Mouse (Mus musculus): ENCODE results near the gene Cmc4. TPM values are rescaled to one million over a fixed set of nuclear protein-coding genes. Genes with fewer than 3 reads are reported as not detected.

Cmc4 gene
- 24.2 and 26.9 TPM in 2 replicates for polyA plus RNA-seq (2015; fragmentation: Nextera tagmentation; extraction: Ambion mirVana)

GRCm38 (mm10) chrX:75415936-75416785 lies at the start of gene Cmc4, which contains the start of the genes Mtcp1 and Brcc3:
TSS of gene Cmc4 (minus strand) at chrX:75416584.
TSS of gene Mtcp1 (minus strand) at chrX:75416588.
TSS of gene Brcc3 (plus strand) at chrX:75416628.
- no peaks in the 10 kb centered on the region; the same call in 1 of the 2 replicates for H3K36me3 ChIP-seq (ENCODE audit: control insufficient read depth, insufficient read depth)
- peak within 1 kb of the TSS; percentile 51 for H3K4me2 ChIP-seq (ENCODE audit: low read length)
- H3K9ac ChIP-seq (replicated peaks; ENCODE audit: low read depth, low read length) = peak within 1 kb of the TSS; percentile 67
- H3K4me1 ChIP-seq (replicated peaks; ENCODE audit: control insufficient read depth, insufficient read depth, low read length) = no peaks in the 10 kb centered on the region
- no peaks in the 10 kb centered on the region for H3K27me3 ChIP-seq (replicated peaks; ENCODE audit: control insufficient read depth, insufficient read depth, low read length)
- H3K4me3 ChIP-seq (replicated peaks; ENCODE audit: low read length) = peak within 1 kb of the TSS; percentile 61
- peak; percentile 100 for ATAC-seq
- no peaks in the 10 kb centered on the region for H3K9me3 ChIP-seq (ENCODE audit: control insufficient read depth, low read length)
- H3K27ac ChIP-seq (ENCODE audit: low read length) = peak within 1 kb of the TSS; percentile 89
- 12% methylated on average over 52 of the region's 52 CpGs for WGBS

- Histone ChIP-seq H3K9me3 (ENCODE audit: control insufficient read depth, low read length) (no peaks in the 10 kb centered on the region; the same call in 1 of the 2 replicates), H3K4me2 (ENCODE audit: low read length) (no peak overlapping the region), H3K27me3 (replicated peaks; ENCODE audit: control insufficient read depth, insufficient read depth, low read length) (no peaks in the 10 kb centered on the region), H3K4me1 (replicated peaks; ENCODE audit: control insufficient read depth, insufficient read depth, low read length) (no peaks in the 10 kb centered on the region), H3K36me3 (ENCODE audit: control insufficient read depth, insufficient read depth) (peaks cover 14% of the 10 kb centered on the region), H3K9ac (replicated peaks; ENCODE audit: low read depth, low read length) (no peak overlapping the region), H3K4me3 (replicated peaks; ENCODE audit: low read length) (no peak overlapping the region), H3K27ac (ENCODE audit: low read length) (no peak overlapping the region)
- ATAC-seq = no peak
- 80% methylated on average over 1 of the region's 1 CpGs for WGBS
Measured at GRCm38 (mm10) chrX:75454597-75454996, 38.2 kb upstream of the Cmc4 start.

- no peak overlapping the region for H3K9ac ChIP-seq (replicated peaks; ENCODE audit: low read depth, low read length)
- no peaks in the 10 kb centered on the region for H3K36me3 ChIP-seq (ENCODE audit: control insufficient read depth, insufficient read depth)
- ATAC-seq = no peak
- WGBS = 93% methylated on average over 1 of the region's 1 CpGs
- no peak overlapping the region for H3K4me2 ChIP-seq (ENCODE audit: low read length)
- H3K27me3 ChIP-seq (replicated peaks; ENCODE audit: control insufficient read depth, insufficient read depth, low read length) = no peaks in the 10 kb centered on the region
- no peak overlapping the region for H3K4me3 ChIP-seq (replicated peaks; ENCODE audit: low read length)
- no peak overlapping the region for H3K27ac ChIP-seq (ENCODE audit: low read length)
- H3K9me3 ChIP-seq (ENCODE audit: control insufficient read depth, low read length) = no peaks in the 10 kb centered on the region
- no peaks in the 10 kb centered on the region for H3K4me1 ChIP-seq (replicated peaks; ENCODE audit: control insufficient read depth, insufficient read depth, low read length)
Measured at GRCm38 (mm10) chrX:75409711-75410110, 6.7 kb downstream of the Cmc4 start.

GRCm38 (mm10) chrX:75403350-75403749 lies 13.0 kb downstream of the Cmc4 start:
- no peak for ATAC-seq
- H3K4me3 ChIP-seq (replicated peaks; ENCODE audit: low read length) = no peak overlapping the region

GRCm38 (mm10) chrX:75402668-75403067 lies 13.7 kb downstream of the Cmc4 start:
- Histone ChIP-seq H3K4me1 (replicated peaks; ENCODE audit: control insufficient read depth, insufficient read depth, low read length) (no peaks in the 10 kb centered on the region), H3K9ac (replicated peaks; ENCODE audit: low read depth, low read length) (no peak overlapping the region), H3K4me2 (ENCODE audit: low read length) (no peak overlapping the region), H3K36me3 (ENCODE audit: control insufficient read depth, insufficient read depth) (no peaks in the 10 kb centered on the region), H3K9me3 (ENCODE audit: control insufficient read depth, low read length) (no peaks in the 10 kb centered on the region; the same call in 1 of the 2 replicates), H3K27me3 (replicated peaks; ENCODE audit: control insufficient read depth, insufficient read depth, low read length) (no peaks in the 10 kb centered on the region), H3K4me3 (replicated peaks; ENCODE audit: low read length) (no peak overlapping the region), H3K27ac (ENCODE audit: low read length) (no peak overlapping the region)
- 82% methylated on average over 2 of the region's 2 CpGs for WGBS
- ATAC-seq = no peak

More at GRCm38 (mm10) chrX:75403350-75403749, 13.0 kb downstream of the Cmc4 start:
- H3K27me3 ChIP-seq (replicated peaks; ENCODE audit: control insufficient read depth, insufficient read depth, low read length) = no peaks in the 10 kb centered on the region
- H3K4me1 ChIP-seq (replicated peaks; ENCODE audit: control insufficient read depth, insufficient read depth, low read length) = no peaks in the 10 kb centered on the region
- H3K36me3 ChIP-seq (ENCODE audit: control insufficient read depth, insufficient read depth) = no peaks in the 10 kb centered on the region
- H3K27ac ChIP-seq (ENCODE audit: low read length) = no peak overlapping the region
- no peaks in the 10 kb centered on the region; the same call in 1 of the 2 replicates for H3K9me3 ChIP-seq (ENCODE audit: control insufficient read depth, low read length)
- H3K9ac ChIP-seq (replicated peaks; ENCODE audit: low read depth, low read length) = no peak overlapping the region
- H3K4me2 ChIP-seq (ENCODE audit: low read length) = no peak overlapping the region

- Histone ChIP-seq H3K4me1 (replicated peaks; ENCODE audit: control insufficient read depth, insufficient read depth, low read length) (no peaks in the 10 kb centered on the region), H3K4me2 (ENCODE audit: low read length) (no peak overlapping the region), H3K27ac (ENCODE audit: low read length) (no peak overlapping the region), H3K27me3 (replicated peaks; ENCODE audit: control insufficient read depth, insufficient read depth, low read length) (no peaks in the 10 kb centered on the region), H3K4me3 (replicated peaks; ENCODE audit: low read length) (no peak overlapping the region), H3K36me3 (ENCODE audit: control insufficient read depth, insufficient read depth) (no peaks in the 10 kb centered on the region; the same call in 1 of the 2 replicates), H3K9me3 (ENCODE audit: control insufficient read depth, low read length) (no peaks in the 10 kb centered on the region; the same call in 1 of the 2 replicates), H3K9ac (replicated peaks; ENCODE audit: low read depth, low read length) (no peak overlapping the region)
- WGBS = 68% methylated on average over 1 of the region's 1 CpGs
- no peak for ATAC-seq
Measured at GRCm38 (mm10) chrX:75399471-75399870, 16.9 kb downstream of the Cmc4 start.

GRCm38 (mm10) chrX:75382195-75382771 lies 34.1 kb downstream of the Cmc4 start, which contains the start of the genes Fundc2 and F8:
TSS of gene Fundc2 (plus strand) at chrX:75382399.
TSS of gene F8 (minus strand) at chrX:75382615.
- peak within 1 kb of the TSS; percentile 61 for H3K4me3 ChIP-seq (replicated peaks; ENCODE audit: low read length)
- no peaks in the 10 kb centered on the region for H3K27me3 ChIP-seq (replicated peaks; ENCODE audit: control insufficient read depth, insufficient read depth, low read length)
- peak within 1 kb of the TSS; percentile 54 for H3K4me2 ChIP-seq (ENCODE audit: low read length)
- H3K4me1 ChIP-seq (replicated peaks; ENCODE audit: control insufficient read depth, insufficient read depth, low read length) = no peaks in the 10 kb centered on the region
- H3K27ac ChIP-seq (ENCODE audit: low read length) = peak within 1 kb of the TSS; percentile 37; the same call in 1 of the 2 replicates
- WGBS = 16% methylated on average over 23 of the region's 25 CpGs
- no peaks in the 10 kb centered on the region for H3K9me3 ChIP-seq (ENCODE audit: control insufficient read depth, low read length)
- ATAC-seq = peak; percentile 97
- H3K36me3 ChIP-seq (ENCODE audit: control insufficient read depth, insufficient read depth) = no peaks in the 10 kb centered on the region
- H3K9ac ChIP-seq (replicated peaks; ENCODE audit: low read depth, low read length) = peak within 1 kb of the TSS; percentile 68

- ATAC-seq = peak; percentile 37
- peak overlapping the region; percentile 61 for H3K4me3 ChIP-seq (replicated peaks; ENCODE audit: low read length)
- peak overlapping the region; percentile 54 for H3K4me2 ChIP-seq (ENCODE audit: low read length)
- no peaks in the 10 kb centered on the region for H3K9me3 ChIP-seq (ENCODE audit: control insufficient read depth, low read length)
- no peak overlapping the region for H3K27ac ChIP-seq (ENCODE audit: low read length)
- 73% methylated on average over 5 of the region's 5 CpGs for WGBS
- no peaks in the 10 kb centered on the region for H3K27me3 ChIP-seq (replicated peaks; ENCODE audit: control insufficient read depth, insufficient read depth, low read length)
- no peaks in the 10 kb centered on the region for H3K36me3 ChIP-seq (ENCODE audit: control insufficient read depth, insufficient read depth)
- H3K9ac ChIP-seq (replicated peaks; ENCODE audit: low read depth, low read length) = peak overlapping the region; percentile 68; the same call in 1 of the 2 replicates
- no peaks in the 10 kb centered on the region for H3K4me1 ChIP-seq (replicated peaks; ENCODE audit: control insufficient read depth, insufficient read depth, low read length)
Measured at GRCm38 (mm10) chrX:75381699-75382098, 34.7 kb downstream of the Cmc4 start.

GRCm38 (mm10) chrX:75381176-75381575 lies 35.2 kb downstream of the Cmc4 start:
- Histone ChIP-seq H3K27ac (ENCODE audit: low read length) (no peak overlapping the region), H3K9ac (replicated peaks; ENCODE audit: low read depth, low read length) (no peak overlapping the region), H3K36me3 (ENCODE audit: control insufficient read depth, insufficient read depth) (no peaks in the 10 kb centered on the region), H3K9me3 (ENCODE audit: control insufficient read depth, low read length) (no peaks in the 10 kb centered on the region), H3K27me3 (replicated peaks; ENCODE audit: control insufficient read depth, insufficient read depth, low read length) (no peaks in the 10 kb centered on the region), H3K4me3 (replicated peaks; ENCODE audit: low read length) (no peak overlapping the region), H3K4me1 (replicated peaks; ENCODE audit: control insufficient read depth, insufficient read depth, low read length) (no peaks in the 10 kb centered on the region), H3K4me2 (ENCODE audit: low read length) (no peak overlapping the region)
- WGBS = 82% methylated on average over 1 of the region's 1 CpGs
- ATAC-seq = no peak
